Mouse (Mus musculus) ovary, postnatal 36 days (tissue): ENCODE measurements around the gene Ush1c.
"Not testable (repeated sequence)": the region's sequence is repeated elsewhere in the genome, so short reads cannot be mapped to it uniquely, and the experiment has no call there.

Source experiments
- DNase-seq: peaks from one replicate; pipeline ENCODE4 v3.0.0; 2022; ENCODE audit warnings: low spot score, mixed read lengths

The Ush1c gene

GRCm38 (mm10) chr7:46204775-46205174 lies 33.5 kb downstream of the Ush1c start:
- no peak for DNase-seq

- peak; percentile 35 for DNase-seq
Measured at GRCm38 (mm10) chr7:46204046-46204471, 34.2 kb downstream of the Ush1c start.

GRCm38 (mm10) chr7:46201649-46202048 lies 36.7 kb downstream of the Ush1c start:
- DNase-seq, result no peak

- no peak for DNase-seq
Measured at GRCm38 (mm10) chr7:46200021-46200420, 38.3 kb downstream of the Ush1c start.

GRCm38 (mm10) chr7:46195356-46195755 lies 42.9 kb downstream of the Ush1c start:
- DNase-seq, result no peak

- DNase-seq, result no peak
Measured at GRCm38 (mm10) chr7:46184232-46184631, 54.1 kb downstream of the Ush1c start.

- DNase-seq, result peak; percentile 21
Measured at GRCm38 (mm10) chr7:46181590-46181989, 56.7 kb downstream of the Ush1c start.

GRCm38 (mm10) chr7:46179431-46180275 lies 58.6 kb downstream of the Ush1c start, which contains the start of gene Abcc8:
Gene Abcc8 (minus strand): TSS chr7:46180033.
- no peak for DNase-seq

- not testable (repeated sequence) for DNase-seq
Measured at GRCm38 (mm10) chr7:46168980-46169379, 69.3 kb downstream of the Ush1c start.

- no peak for DNase-seq
Measured at GRCm38 (mm10) chr7:46168402-46168801, 69.9 kb downstream of the Ush1c start.

- no peak for DNase-seq
Measured at GRCm38 (mm10) chr7:46167901-46168300, 70.4 kb downstream of the Ush1c start.

- DNase-seq, result no peak
Measured at GRCm38 (mm10) chr7:46165876-46166275, 72.4 kb downstream of the Ush1c start.

- no peak for DNase-seq
Measured at GRCm38 (mm10) chr7:46162731-46163130, 75.6 kb downstream of the Ush1c start.

GRCm38 (mm10) chr7:46162132-46162727 lies 76.1 kb downstream of the Ush1c start:
- no peak for DNase-seq

GRCm38 (mm10) chr7:46161615-46162014 lies 76.7 kb downstream of the Ush1c start:
- DNase-seq, result no peak

GRCm38 (mm10) chr7:46157746-46158145 lies 80.6 kb downstream of the Ush1c start:
- DNase-seq, result no peak

GRCm38 (mm10) chr7:46154498-46155488 lies 83.5 kb downstream of the Ush1c start:
- DNase-seq, result no peak

- DNase-seq, result no peak
Measured at GRCm38 (mm10) chr7:46152819-46153351, 85.4 kb downstream of the Ush1c start.

- DNase-seq, result no peak
Measured at GRCm38 (mm10) chr7:46147417-46147816, 90.9 kb downstream of the Ush1c start.

- no peak for DNase-seq
Measured at GRCm38 (mm10) chr7:46146675-46147308, 91.5 kb downstream of the Ush1c start.
